Mouse (Mus musculus): ENCODE measurements at regions not wholly inside any gene's neighbourhood (a gene's known extent, or its start where the extent isn't known, plus 50 kb on each side); places are given as distances from the start of the nearest gene placed in this dataset.

DNA sequence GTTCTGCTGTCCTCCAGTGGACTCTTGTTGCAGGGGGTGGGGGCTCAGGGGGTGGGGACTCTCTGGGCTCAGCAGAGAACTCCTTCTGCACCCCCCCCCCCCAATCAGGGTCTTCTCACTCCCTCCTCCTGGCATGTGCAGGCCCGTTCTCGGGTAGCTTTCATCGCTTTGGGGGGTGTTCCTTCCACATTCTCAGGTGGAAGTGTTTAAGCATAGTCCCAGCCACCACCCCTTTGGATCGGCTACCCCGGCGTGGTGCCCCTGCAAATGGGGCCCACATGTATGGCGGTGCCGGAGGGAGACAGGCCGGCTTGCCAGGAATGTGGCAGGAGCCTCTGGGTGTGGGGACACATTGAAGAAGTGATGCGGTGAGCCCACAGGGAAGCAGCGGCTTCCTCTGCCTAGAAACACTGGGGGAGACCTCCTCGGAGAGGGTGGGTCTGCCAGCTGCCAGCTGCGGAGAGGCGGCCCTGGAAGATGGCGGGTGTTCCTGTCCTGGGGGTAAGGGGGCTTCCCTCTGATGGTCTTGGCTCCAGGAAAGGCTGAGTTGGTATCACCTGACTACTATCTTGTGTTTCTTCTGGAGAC lies 92.7 kb downstream of the Asb1 start:
- Histone ChIP-seq H3K4me1 (no peaks in the 10 kb centered on the region), H3K27me3 (no peaks in the 10 kb centered on the region), H3K27ac (replicated peaks) (no peak overlapping the region), H3K9me3 (no peaks in the 10 kb centered on the region), H3K4me3 (no peak overlapping the region), H3K9ac (replicated peaks) (no peak overlapping the region), H3K36me3 (no peaks in the 10 kb centered on the region), H3K4me2 (replicated peaks) (no peak overlapping the region)
- ATAC-seq (ENCODE audit: low FRiP score, low read depth), result no peak
- WGBS, result 89% methylated on average over 15 of the region's 15 CpGs

DNA sequence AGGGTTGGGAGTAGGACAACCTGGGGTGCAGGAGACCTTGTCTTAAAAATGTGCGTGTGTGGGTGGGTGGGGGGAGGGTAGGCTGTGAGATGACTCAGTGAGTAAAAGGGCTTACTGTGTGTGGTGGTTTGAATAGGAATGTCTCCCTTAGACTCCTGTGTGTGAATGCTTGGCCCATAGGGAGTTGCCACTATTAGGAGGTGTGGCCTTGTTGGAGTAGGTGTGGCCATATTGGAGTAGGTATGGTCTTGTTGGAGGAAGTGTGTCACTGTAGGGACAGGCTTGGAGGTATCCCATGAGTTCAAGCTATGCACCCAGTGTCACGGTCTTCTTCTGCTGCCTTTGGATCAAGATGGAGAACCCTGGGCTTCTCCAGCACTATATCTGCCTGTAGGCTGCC lies 96.2 kb downstream of the Asb1 start:
- Histone ChIP-seq H3K27ac (replicated peaks) (no peak overlapping the region), H3K4me3 (no peak overlapping the region), H3K9ac (replicated peaks) (no peak overlapping the region), H3K9me3 (no peaks in the 10 kb centered on the region), H3K4me1 (no peaks in the 10 kb centered on the region), H3K27me3 (no peaks in the 10 kb centered on the region), H3K4me2 (replicated peaks) (no peak overlapping the region), H3K36me3 (no peaks in the 10 kb centered on the region)
- 91% methylated on average over 2 of the region's 2 CpGs for WGBS
- ATAC-seq (ENCODE audit: low FRiP score, low read depth), result no peak

DNA sequence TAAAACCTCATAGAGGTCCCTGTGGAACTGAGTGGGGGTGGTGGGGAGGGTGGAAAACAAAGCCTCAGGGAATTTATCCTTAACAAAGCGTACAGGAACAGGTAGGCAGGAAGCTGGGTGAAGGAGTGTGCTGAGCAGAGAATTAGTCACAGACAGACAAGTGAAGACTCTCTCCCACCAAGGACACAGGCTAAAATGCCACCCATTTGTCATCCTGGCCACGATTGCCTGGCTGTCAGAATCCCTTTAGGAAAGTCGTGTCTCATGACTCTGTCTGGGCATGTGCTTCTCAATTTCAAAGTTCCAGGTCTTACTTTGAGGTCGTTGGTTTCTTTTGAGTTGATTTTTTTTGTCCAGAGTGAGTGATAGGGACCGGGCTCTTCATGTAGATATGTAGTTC lies 100.2 kb downstream of the Asb1 start:
- H3K27me3 ChIP-seq, result no peaks in the 10 kb centered on the region
- no peak for ATAC-seq (ENCODE audit: low FRiP score, low read depth)
- WGBS, result 86% methylated on average over 5 of the region's 5 CpGs

DNA sequence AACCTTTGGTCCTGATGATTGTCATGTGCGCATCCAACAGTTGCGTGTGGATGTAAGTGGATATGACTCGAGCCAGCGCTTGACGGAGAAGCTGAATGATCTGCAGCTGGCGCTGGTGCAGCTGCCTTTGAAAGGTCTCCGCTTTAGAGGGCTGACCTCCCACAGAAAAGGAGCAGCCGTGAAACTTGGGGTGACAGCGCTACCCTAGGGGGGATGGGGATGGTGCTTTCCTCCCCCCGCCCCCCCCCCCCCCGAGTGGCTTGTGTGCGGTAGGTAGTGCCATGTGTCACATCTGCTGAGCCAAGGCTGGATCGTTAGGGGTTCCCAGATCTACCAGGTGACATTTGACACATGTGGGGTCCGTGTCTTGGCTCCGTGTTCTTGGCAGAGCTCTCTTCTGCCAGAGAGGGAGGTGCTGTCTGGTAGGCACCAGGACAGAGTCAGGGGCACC lies 118.7 kb downstream of the Asb1 start:
- Histone ChIP-seq H3K9me3 (no peaks in the 10 kb centered on the region), H3K4me1 (no peaks in the 10 kb centered on the region), H3K36me3 (no peaks in the 10 kb centered on the region), H3K27me3 (no peaks in the 10 kb centered on the region), H3K27ac (replicated peaks) (no peak overlapping the region), H3K4me3 (no peak overlapping the region), H3K9ac (replicated peaks) (no peak overlapping the region), H3K4me2 (replicated peaks) (no peak overlapping the region)
- no peak; the same call in 1 of the 2 replicates for ATAC-seq (ENCODE audit: low FRiP score, low read depth)
- 75% methylated on average over 15 of the region's 15 CpGs for WGBS

More for the DNA sequence above, 100.2 kb downstream of the Asb1 start:
- Histone ChIP-seq H3K4me1 (no peaks in the 10 kb centered on the region), H3K9me3 (no peaks in the 10 kb centered on the region), H3K27ac (replicated peaks) (no peak overlapping the region), H3K9ac (replicated peaks) (no peak overlapping the region), H3K4me3 (no peak overlapping the region), H3K4me2 (replicated peaks) (no peak overlapping the region), H3K36me3 (no peaks in the 10 kb centered on the region)

DNA sequence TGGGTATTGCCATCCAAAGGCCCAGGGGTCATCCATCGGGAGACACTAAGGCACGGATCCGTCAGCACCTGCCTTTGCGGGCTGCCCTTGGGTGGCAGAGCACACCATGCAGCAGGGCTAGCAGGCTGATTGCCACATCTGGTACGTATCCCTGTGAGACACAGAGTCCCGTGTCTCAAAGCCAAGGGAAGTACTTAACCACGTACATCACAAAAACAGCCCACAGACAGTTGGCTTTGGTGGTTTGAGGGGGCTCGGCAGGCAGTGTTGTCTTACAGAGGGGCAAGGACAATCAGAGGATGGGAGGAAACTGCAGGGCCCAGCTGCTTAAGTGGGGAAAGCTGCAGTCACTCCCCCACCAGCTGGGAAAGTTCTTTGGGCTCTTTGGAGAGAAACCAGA lies 119.1 kb downstream of the Asb1 start:
- no peaks in the 10 kb centered on the region for H3K36me3 ChIP-seq
- 81% methylated on average over 8 of the region's 8 CpGs for WGBS
- H3K27ac ChIP-seq (replicated peaks), result no peak overlapping the region
- H3K9me3 ChIP-seq, result no peaks in the 10 kb centered on the region
- no peak for ATAC-seq (ENCODE audit: low FRiP score, low read depth)
- H3K4me1 ChIP-seq, result no peaks in the 10 kb centered on the region
- no peak overlapping the region for H3K4me3 ChIP-seq
- H3K27me3 ChIP-seq, result no peaks in the 10 kb centered on the region
- H3K9ac ChIP-seq (replicated peaks), result no peak overlapping the region
- H3K4me2 ChIP-seq (replicated peaks), result no peak overlapping the region

DNA sequence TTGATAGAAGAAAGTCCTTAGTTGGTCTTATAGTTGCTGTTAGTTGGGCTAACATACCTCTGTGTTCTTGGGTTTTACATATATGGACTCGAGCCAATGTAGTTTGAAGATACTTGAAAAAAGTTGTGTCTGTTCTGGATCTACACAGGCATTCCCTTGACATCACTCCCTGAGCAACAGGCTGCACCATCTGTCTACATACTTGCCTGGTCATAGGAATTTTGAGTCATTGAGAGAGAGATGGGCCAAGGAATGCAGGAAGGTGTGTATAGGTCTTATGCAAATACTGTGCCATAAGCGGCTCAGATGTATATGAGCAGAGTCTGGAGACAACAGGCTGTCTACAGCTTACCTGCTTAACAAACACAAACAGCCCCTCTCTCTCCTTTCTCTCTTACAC lies 122.9 kb downstream of the Asb1 start:
- Histone ChIP-seq H3K9ac (replicated peaks) (no peak overlapping the region), H3K4me2 (replicated peaks) (no peak overlapping the region), H3K27ac (replicated peaks) (no peak overlapping the region), H3K36me3 (no peaks in the 10 kb centered on the region), H3K27me3 (no peaks in the 10 kb centered on the region), H3K9me3 (no peaks in the 10 kb centered on the region), H3K4me1 (no peaks in the 10 kb centered on the region), H3K4me3 (no peak overlapping the region)
- ATAC-seq (ENCODE audit: low FRiP score, low read depth), result no peak
- 91% methylated on average over 2 of the region's 2 CpGs for WGBS

DNA sequence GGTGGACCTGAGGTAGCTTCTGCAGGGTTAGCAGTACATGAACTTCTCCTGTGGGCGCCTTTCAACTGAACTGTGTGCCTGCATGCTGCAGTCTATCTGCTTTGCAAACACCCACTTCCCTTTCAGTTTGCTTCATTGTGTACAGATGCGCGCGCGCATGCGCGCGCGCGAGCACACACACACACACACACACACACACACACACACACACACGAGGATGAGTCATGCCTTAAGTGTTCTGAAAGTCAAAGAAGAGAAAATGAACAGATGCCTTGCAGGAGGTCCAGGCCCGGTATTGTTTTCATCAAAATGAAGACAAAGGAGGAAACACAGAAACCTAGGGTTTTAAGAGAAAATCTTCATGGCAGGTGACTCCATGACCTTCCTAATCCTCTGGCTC lies 124.3 kb downstream of the Asb1 start:
- Histone ChIP-seq H3K4me1 (no peaks in the 10 kb centered on the region), H3K9ac (replicated peaks) (no peak overlapping the region), H3K9me3 (no peaks in the 10 kb centered on the region), H3K27ac (replicated peaks) (no peak overlapping the region), H3K36me3 (no peaks in the 10 kb centered on the region), H3K4me3 (no peak overlapping the region), H3K4me2 (replicated peaks) (no peak overlapping the region), H3K27me3 (no peaks in the 10 kb centered on the region)
- no peak for ATAC-seq (ENCODE audit: low FRiP score, low read depth)
- WGBS, result 47% methylated on average over 3 of the region's 12 CpGs

DNA sequence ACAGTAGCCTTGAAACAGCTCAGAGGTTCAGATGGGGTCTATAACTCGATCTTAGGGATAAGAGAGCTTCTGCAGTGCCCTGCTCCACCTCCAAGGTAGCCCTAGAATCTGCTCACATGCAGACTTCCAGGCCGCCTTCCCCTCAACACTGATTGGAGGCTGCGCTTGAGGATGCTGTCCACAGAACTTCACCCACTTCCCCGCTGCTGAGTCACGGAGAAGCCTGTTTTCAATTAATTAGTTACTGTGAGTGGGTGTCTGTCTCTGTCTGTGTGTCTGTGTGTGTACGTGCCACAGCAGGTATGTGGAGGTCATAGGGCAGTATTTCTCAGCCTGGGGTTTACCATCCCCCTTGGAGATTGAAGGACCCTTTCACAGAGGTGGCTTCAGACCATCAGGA lies 128.2 kb downstream of the Asb1 start:
- H3K4me2 ChIP-seq (replicated peaks), result no peak overlapping the region
- ATAC-seq (ENCODE audit: low FRiP score, low read depth), result no peak
- H3K27me3 ChIP-seq, result no peaks in the 10 kb centered on the region
- H3K4me1 ChIP-seq, result no peaks in the 10 kb centered on the region
- WGBS, result 83% methylated on average over 6 of the region's 6 CpGs
- no peaks in the 10 kb centered on the region for H3K9me3 ChIP-seq
- no peak overlapping the region for H3K9ac ChIP-seq (replicated peaks)
- H3K27ac ChIP-seq (replicated peaks), result no peak overlapping the region
- no peaks in the 10 kb centered on the region for H3K36me3 ChIP-seq
- no peak overlapping the region for H3K4me3 ChIP-seq

DNA sequence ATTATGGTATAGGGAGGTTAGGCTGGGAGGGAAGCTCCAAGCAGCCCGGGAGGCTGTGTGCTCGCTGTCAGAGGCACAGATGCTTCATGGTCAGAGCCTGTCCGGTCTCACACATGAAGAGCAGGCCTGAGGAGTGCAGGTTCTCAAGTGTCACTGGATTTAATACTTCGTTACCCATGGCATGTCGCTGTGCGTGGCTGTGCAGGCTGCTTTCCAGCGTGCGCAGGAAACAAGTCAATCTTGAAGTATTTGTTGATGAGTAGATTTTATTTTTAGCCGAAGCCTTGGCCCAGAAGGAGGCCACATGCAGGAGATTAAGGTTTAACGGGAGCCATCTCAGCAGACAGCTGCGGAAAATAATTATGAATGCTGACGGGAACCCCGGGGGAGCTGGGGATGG lies 130.3 kb upstream of the Twist2 start:
- no peaks in the 10 kb centered on the region for H3K36me3 ChIP-seq
- no peaks in the 10 kb centered on the region for H3K9me3 ChIP-seq
- no peak overlapping the region for H3K27ac ChIP-seq (replicated peaks)
- H3K27me3 ChIP-seq, result no peaks in the 10 kb centered on the region
- no peak overlapping the region for H3K4me2 ChIP-seq (replicated peaks)
- no peak overlapping the region for H3K9ac ChIP-seq (replicated peaks)
- no peak overlapping the region for H3K4me3 ChIP-seq
- ATAC-seq (ENCODE audit: low FRiP score, low read depth), result no peak
- no peaks in the 10 kb centered on the region for H3K4me1 ChIP-seq
- WGBS, result 79% methylated on average over 13 of the region's 13 CpGs

DNA sequence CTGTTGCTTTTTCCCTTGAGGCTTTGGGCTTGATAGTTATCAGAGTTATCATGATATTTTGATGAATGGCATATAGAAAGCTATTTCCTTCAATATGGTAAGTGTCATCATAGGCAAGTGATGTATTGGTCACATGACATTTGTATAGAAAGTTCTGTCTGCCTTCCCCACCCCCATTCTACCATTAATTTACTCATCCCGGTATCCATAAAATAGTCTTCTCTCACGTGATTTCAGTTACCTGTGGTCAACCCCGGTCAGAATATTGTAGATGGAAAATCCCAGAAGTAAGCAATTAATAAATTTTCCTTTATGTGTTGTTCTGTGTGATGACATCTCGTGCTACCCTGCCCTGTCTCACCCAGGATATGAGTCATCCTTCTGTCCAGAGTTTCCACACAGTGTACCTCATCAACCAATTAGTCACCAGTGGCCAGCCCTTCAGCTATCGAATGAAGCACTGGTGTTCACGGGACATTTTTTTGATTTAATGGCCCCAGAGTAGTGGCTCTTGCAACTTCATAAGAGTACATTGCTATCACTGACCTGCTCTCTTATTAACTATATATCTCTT lies 127.1 kb upstream of the Twist2 start:
- Histone ChIP-seq H3K4me3 (no peak overlapping the region), H3K9ac (replicated peaks) (no peak overlapping the region), H3K36me3 (no peaks in the 10 kb centered on the region), H3K4me2 (replicated peaks) (no peak overlapping the region), H3K27me3 (no peaks in the 10 kb centered on the region), H3K27ac (replicated peaks) (no peak overlapping the region), H3K9me3 (no peaks in the 10 kb centered on the region), H3K4me1 (no peaks in the 10 kb centered on the region)
- ATAC-seq (ENCODE audit: low FRiP score, low read depth), result no peak
- 85% methylated on average over 6 of the region's 6 CpGs for WGBS

DNA sequence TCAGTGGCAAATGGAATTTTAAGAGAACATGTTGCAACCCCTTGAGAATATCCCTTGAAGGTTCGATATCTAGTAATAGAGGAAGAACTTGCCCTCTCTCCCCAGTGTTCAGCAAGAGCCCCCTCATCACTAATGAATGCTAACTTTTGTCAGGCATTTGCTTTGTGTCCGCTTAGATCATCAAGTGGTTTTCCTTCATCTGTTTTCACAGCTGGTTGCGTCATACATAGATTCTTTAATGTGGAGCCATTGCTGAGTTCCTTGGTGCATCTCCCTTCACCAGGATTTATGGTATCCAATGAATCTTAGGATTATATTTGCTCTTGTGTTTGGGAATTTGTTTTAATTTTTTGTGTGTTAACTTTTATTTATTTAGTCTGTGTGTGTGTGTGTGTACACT lies 124.2 kb upstream of the Twist2 start:
- no peak overlapping the region for H3K4me3 ChIP-seq
- H3K27me3 ChIP-seq, result no peaks in the 10 kb centered on the region
- no peaks in the 10 kb centered on the region for H3K4me1 ChIP-seq
- no peaks in the 10 kb centered on the region for H3K9me3 ChIP-seq
- no peak overlapping the region for H3K27ac ChIP-seq (replicated peaks)
- no peak overlapping the region for H3K9ac ChIP-seq (replicated peaks)
- ATAC-seq (ENCODE audit: low FRiP score, low read depth), result no peak
- H3K4me2 ChIP-seq (replicated peaks), result no peak overlapping the region
- H3K36me3 ChIP-seq, result no peaks in the 10 kb centered on the region
- WGBS, result 72% methylated on average over 3 of the region's 3 CpGs

DNA sequence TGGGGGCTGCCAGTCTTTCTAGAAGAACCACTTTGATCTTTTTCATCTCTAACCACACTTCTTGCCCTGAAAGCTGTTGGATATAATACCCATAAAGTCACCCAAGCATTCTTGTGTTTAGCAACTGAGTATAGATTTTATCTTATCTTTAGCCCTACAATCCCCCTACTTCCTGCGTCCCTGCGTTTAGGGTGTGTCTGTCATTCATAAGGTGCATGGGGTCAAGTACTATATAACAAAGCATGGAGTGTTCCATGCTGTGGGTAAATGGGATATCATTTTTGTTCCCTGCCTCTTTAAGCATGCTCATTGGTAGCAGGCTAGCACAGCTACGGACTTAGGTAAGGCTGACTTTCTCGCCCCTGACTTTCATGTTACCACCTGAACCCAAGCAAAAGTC lies 122.5 kb upstream of the Twist2 start:
- no peaks in the 10 kb centered on the region for H3K27me3 ChIP-seq
- no peak overlapping the region for H3K4me2 ChIP-seq (replicated peaks)
- no peak overlapping the region for H3K9ac ChIP-seq (replicated peaks)
- WGBS, result 77% methylated on average over 4 of the region's 4 CpGs
- H3K36me3 ChIP-seq, result no peaks in the 10 kb centered on the region
- ATAC-seq (ENCODE audit: low FRiP score, low read depth), result no peak
- no peak overlapping the region for H3K27ac ChIP-seq (replicated peaks)
- no peaks in the 10 kb centered on the region for H3K4me1 ChIP-seq
- H3K9me3 ChIP-seq, result no peaks in the 10 kb centered on the region
- H3K4me3 ChIP-seq, result no peak overlapping the region

DNA sequence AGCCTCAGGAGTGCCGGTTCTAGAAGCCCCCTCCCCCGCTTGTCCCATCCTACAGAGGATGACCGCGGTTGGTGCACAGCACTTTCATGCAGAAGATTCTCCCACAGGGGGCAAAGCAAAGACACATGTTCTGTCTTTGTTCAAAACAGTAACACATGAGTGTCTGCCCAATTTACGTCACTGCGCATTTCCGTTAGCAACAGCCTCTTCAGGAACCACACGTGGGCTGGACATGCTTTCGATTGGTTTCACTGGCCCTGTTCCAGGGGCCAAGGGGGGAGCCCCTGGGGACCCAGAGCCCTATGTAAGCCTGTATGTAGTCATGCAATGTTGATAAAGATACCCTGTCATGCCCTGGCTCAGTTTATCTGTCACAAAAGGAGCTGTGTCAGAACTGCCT lies 116.2 kb upstream of the Twist2 start:
- no peak for ATAC-seq (ENCODE audit: low FRiP score, low read depth)

More for the DNA sequence above, 116.2 kb upstream of the Twist2 start:
- Histone ChIP-seq H3K4me1 (no peaks in the 10 kb centered on the region; the same call in 1 of the 2 replicates), H3K9ac (replicated peaks) (no peak overlapping the region), H3K9me3 (no peaks in the 10 kb centered on the region), H3K27ac (replicated peaks) (no peak overlapping the region), H3K27me3 (no peaks in the 10 kb centered on the region), H3K36me3 (no peaks in the 10 kb centered on the region), H3K4me2 (replicated peaks) (no peak overlapping the region), H3K4me3 (no peak overlapping the region)
- 82% methylated on average over 9 of the region's 9 CpGs for WGBS
